Mouse (Mus musculus): ENCODE results near the gene Spg11. TPM values are rescaled to one million over a fixed set of nuclear protein-coding genes. Genes with fewer than 3 reads are reported as not detected.

Gene Spg11
- 14.0 and 14.9 TPM in 2 replicates for polyA plus RNA-seq (2012; rRNA removed)

DNA sequence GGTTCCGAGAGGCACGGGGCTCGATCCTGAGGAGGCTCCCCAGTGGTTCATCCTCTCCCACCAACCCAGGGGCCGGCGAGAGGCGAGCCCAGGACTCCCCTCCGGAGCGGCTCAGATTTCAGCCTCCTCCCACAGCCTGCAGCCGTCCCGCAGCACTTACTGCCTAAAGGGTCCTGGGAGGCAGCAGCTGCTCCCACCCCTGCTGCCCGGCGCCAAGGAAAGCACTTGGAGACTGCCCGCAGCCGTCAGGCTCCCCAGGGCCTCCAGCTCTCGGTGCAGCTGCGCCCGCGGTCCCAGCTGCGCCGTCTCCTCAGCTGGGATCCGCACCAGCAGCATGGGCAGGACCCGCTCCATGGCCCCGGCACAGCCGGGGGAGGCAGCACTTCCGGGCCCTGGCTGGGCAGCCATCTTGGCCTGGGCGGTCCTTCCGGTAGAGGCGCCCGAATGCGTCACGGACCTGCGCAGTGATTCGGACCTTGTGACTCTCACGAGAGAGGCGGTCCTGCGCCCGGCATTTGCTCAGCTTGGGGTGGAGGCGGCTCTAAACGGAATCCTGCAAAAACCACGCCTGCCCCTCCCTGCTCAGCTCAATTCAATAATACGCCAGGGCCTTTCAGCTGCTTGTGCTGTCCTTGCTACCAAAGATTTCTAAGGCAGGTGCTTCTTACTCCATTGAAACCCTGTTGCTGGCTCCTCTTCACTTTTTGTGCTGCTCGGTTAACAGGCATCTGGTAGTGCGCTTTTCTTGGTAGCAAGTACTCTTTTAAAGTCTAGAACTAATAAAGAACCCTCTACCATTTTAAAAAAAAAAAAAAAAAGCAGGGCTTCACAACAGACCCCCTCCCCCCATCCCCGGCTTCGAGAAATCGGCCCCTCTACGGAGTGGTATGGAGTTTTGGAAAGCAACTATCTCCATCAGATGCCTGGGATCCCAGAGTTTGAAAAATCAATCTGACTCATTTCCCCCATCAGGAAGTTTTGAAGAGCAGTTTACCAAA, at the start of gene Spg11:
Gene Spg11 (minus strand): TSS at position 426 of the 998 bp plus-strand sequence.
- DNase-seq = peak; percentile 97
- WGBS = under 1% methylated on average over 47 of the region's 47 CpGs

DNA sequence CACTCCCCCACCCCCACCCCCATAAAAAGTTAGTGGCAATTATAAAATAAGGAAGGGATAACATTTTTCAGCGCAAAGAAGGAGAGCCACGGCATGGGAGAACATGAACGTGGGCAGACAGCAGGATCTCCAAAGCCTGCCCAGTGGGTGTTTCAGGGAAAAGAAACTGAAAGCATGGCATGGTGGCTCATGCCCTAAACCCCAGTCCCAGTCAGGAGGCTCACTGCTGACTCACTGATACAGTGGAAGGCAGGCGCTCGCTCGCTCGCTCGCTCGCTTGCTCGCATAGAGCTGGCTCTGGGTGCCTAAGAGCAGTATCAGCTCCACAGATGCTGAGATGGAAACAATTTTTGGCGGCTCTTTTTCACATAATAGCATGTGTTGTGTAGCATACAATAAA, 46.1 kb upstream of the Spg11 start:
- 13% methylated on average over 11 of the region's 11 CpGs for WGBS

More for the DNA sequence above, at the start of gene Spg11:
- peak within 1 kb of the TSS; percentile 69 for H3K4me3 ChIP-seq (ENCODE audit: control insufficient read depth, insufficient read depth, low read length)
- peak within 1 kb of the TSS; percentile 55 for H3K27ac ChIP-seq (ENCODE audit: control insufficient read depth, insufficient read depth, low read length)
- no peaks in the 10 kb centered on the region for H3K4me1 ChIP-seq (replicated peaks; ENCODE audit: control insufficient read depth, insufficient read depth, low read length)
- H3K27me3 ChIP-seq (ENCODE audit: control insufficient read depth, insufficient read depth, low read length) = no peaks in the 10 kb centered on the region
- peak; percentile 100 for TF ChIP-seq POLR2A (IDR thresholded peaks at IDR 0.05; ENCODE audit: control insufficient read depth, extremely low read depth, insufficient read depth, low read length, poor library complexity)
- TF ChIP-seq CTCF (IDR thresholded peaks at IDR 0.05; ENCODE audit: borderline replicate concordance, control insufficient read depth, extremely low read depth, insufficient read depth, low read length, poor library complexity) = peak; percentile 62; the same call in 1 of the 2 replicates
- H3K36me3 ChIP-seq (ENCODE audit: control insufficient read depth, insufficient read depth, low read length) = peaks cover 13% of the 10 kb centered on the region

DNA sequence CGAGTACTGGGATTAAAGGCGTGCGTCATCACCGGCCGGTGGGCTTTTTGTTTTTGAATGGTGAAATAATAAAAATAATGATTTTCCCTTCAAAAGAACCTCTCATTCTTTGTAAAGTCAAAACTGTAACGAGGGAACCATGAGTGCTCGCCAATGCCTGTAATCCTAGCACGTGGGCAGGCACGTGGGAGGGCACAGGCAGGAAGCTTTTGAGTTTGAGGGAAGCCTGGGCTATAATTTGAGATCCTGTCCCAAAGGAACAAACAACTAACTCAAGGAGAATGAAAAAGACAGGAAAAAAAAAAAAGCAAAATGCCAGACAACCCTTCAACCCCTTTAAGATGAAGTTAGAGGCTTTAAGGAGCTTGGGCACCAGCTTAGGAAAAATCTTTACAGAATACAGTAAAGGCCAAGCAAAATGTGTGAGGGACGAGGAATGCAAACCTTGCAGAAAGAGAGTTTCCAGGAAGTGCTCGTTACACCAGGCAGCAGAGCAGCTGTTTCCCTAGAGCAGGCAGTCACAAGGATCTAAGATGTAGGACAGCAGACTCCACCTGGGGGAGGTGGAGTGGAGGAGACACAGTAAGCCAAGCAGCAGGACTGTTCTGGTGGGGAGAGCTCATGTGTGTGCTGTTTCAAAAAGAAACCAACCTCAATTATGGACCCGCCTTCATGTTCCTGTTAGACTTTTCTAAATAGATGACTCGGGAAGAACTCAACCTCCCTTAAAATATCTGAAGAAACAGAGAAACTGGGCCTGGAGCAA, 45.4 kb upstream of the Spg11 start:
- TF ChIP-seq CTCF (IDR thresholded peaks at IDR 0.05; ENCODE audit: borderline replicate concordance, control insufficient read depth, extremely low read depth, insufficient read depth, low read length, poor library complexity) (no peak), POLR2A (IDR thresholded peaks at IDR 0.05; ENCODE audit: control insufficient read depth, extremely low read depth, insufficient read depth, low read length, poor library complexity) (no peak)
- H3K4me3 ChIP-seq (ENCODE audit: control insufficient read depth, insufficient read depth, low read length) = peak overlapping the region; percentile 38
- H3K27me3 ChIP-seq (ENCODE audit: control insufficient read depth, insufficient read depth, low read length) = no peaks in the 10 kb centered on the region
- no peaks in the 10 kb centered on the region for H3K36me3 ChIP-seq (ENCODE audit: control insufficient read depth, insufficient read depth, low read length)
- no peak for DNase-seq
- WGBS = 51% methylated on average over 13 of the region's 13 CpGs
- H3K27ac ChIP-seq (ENCODE audit: control insufficient read depth, insufficient read depth, low read length) = peak overlapping the region; percentile 9
- H3K4me1 ChIP-seq (replicated peaks; ENCODE audit: control insufficient read depth, insufficient read depth, low read length) = peaks cover 27% of the 10 kb centered on the region

More for the DNA sequence above, 46.1 kb upstream of the Spg11 start:
- no peaks in the 10 kb centered on the region for H3K27me3 ChIP-seq (ENCODE audit: control insufficient read depth, insufficient read depth, low read length)
- H3K4me3 ChIP-seq (ENCODE audit: control insufficient read depth, insufficient read depth, low read length) = peak overlapping the region; percentile 38
- TF ChIP-seq CTCF (IDR thresholded peaks at IDR 0.05; ENCODE audit: borderline replicate concordance, control insufficient read depth, extremely low read depth, insufficient read depth, low read length, poor library complexity) (no peak), POLR2A (IDR thresholded peaks at IDR 0.05; ENCODE audit: control insufficient read depth, extremely low read depth, insufficient read depth, low read length, poor library complexity) (no peak)
- H3K4me1 ChIP-seq (replicated peaks; ENCODE audit: control insufficient read depth, insufficient read depth, low read length) = peaks cover 21% of the 10 kb centered on the region
- H3K36me3 ChIP-seq (ENCODE audit: control insufficient read depth, insufficient read depth, low read length) = no peaks in the 10 kb centered on the region
- DNase-seq = no peak
- H3K27ac ChIP-seq (ENCODE audit: control insufficient read depth, insufficient read depth, low read length) = 0 out of 2 replicates have a peak overlapping the region, but pooled peaks have one; percentile 9

DNA sequence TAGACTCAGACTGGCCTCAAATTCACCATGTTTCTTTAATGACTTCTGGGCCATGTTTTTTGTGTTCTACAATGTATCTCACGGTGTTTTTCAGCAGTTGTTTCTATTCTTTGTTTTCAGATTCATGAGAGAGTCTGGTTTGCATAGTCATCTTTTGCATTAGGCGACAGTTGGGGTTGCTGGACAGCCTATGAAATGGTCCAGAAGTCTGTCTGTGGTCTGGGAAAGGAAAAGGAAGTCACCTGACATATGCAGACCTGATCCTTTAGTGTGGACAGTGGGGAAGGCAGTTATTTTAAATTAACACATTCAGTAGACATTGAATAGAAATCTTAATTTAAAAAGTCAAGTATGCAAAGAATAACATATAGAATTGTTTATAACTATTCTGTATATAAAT, 44.3 kb upstream of the Spg11 start:
- Histone ChIP-seq H3K4me1 (replicated peaks; ENCODE audit: control insufficient read depth, insufficient read depth, low read length) (peaks cover 28% of the 10 kb centered on the region), H3K27me3 (ENCODE audit: control insufficient read depth, insufficient read depth, low read length) (no peaks in the 10 kb centered on the region), H3K4me3 (ENCODE audit: control insufficient read depth, insufficient read depth, low read length) (no peak overlapping the region), H3K27ac (ENCODE audit: control insufficient read depth, insufficient read depth, low read length) (no peak overlapping the region), H3K36me3 (ENCODE audit: control insufficient read depth, insufficient read depth, low read length) (no peaks in the 10 kb centered on the region)
- no peak for DNase-seq
- WGBS = 73% methylated on average over 2 of the region's 2 CpGs
- TF ChIP-seq POLR2A (IDR thresholded peaks at IDR 0.05; ENCODE audit: control insufficient read depth, extremely low read depth, insufficient read depth, low read length, poor library complexity) = no peak
- no peak for TF ChIP-seq CTCF (IDR thresholded peaks at IDR 0.05; ENCODE audit: borderline replicate concordance, control insufficient read depth, extremely low read depth, insufficient read depth, low read length, poor library complexity)

DNA sequence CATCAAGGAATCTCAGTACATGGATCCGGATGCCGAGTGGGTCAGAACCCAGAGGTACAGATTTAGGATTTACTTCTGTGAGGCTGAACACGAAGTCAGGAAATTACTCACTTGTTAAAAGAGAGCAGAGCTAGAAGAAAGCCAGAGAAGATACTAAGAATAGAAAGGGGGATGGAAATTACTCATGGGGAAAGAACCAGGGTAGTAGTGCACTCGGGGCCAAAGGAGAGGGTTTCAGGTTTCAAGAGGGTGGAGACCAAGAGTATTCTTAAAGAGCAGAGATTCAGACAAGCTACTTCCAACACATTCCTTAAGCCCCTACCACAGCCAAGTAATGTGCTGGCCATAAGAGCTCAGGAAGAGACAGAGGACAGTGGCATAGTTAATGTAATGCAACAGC, 43.4 kb upstream of the Spg11 start:
- H3K4me1 ChIP-seq (replicated peaks; ENCODE audit: control insufficient read depth, insufficient read depth, low read length) = peaks cover 28% of the 10 kb centered on the region
- no peak overlapping the region for H3K4me3 ChIP-seq (ENCODE audit: control insufficient read depth, insufficient read depth, low read length)
- DNase-seq = no peak
- H3K27ac ChIP-seq (ENCODE audit: control insufficient read depth, insufficient read depth, low read length) = no peak overlapping the region
- H3K27me3 ChIP-seq (ENCODE audit: control insufficient read depth, insufficient read depth, low read length) = no peaks in the 10 kb centered on the region
- WGBS = 54% methylated on average over 4 of the region's 4 CpGs
- H3K36me3 ChIP-seq (ENCODE audit: control insufficient read depth, insufficient read depth, low read length) = no peaks in the 10 kb centered on the region
- no peak for TF ChIP-seq POLR2A (IDR thresholded peaks at IDR 0.05; ENCODE audit: control insufficient read depth, extremely low read depth, insufficient read depth, low read length, poor library complexity)
- TF ChIP-seq CTCF (IDR thresholded peaks at IDR 0.05; ENCODE audit: borderline replicate concordance, control insufficient read depth, extremely low read depth, insufficient read depth, low read length, poor library complexity) = no peak

DNA sequence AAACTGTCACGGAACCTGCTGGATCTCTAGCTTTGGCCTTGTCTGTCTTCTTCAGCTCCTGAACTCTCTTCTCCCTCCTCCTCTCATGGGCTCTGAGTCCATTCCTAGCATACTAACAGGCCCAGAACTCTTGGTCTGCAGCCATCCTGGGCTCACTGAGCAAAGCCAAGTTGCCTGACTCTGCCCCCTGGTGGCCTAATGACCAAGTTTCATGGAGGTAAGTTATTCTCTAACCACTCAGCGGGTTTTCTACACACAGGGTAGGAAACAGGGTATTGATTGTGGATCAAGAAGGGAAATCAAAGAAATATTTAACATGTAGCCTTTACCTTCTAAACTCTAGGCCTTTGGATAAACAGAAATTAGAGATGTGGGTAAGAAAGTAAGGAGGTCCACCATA, 42.5 kb upstream of the Spg11 start, which contains the start of gene Trim69:
Gene Trim69 (plus strand): TSS at position 21 of the 400 bp plus-strand sequence.
- peak; percentile 84 for DNase-seq
- H3K4me1 ChIP-seq (replicated peaks; ENCODE audit: control insufficient read depth, insufficient read depth, low read length) = peaks cover 34% of the 10 kb centered on the region
- TF ChIP-seq POLR2A (IDR thresholded peaks at IDR 0.05; ENCODE audit: control insufficient read depth, extremely low read depth, insufficient read depth, low read length, poor library complexity) (no peak), CTCF (IDR thresholded peaks at IDR 0.05; ENCODE audit: borderline replicate concordance, control insufficient read depth, extremely low read depth, insufficient read depth, low read length, poor library complexity) (peak; percentile 63; the same call in 1 of the 2 replicates)
- no peak within 1 kb of the TSS for H3K4me3 ChIP-seq (ENCODE audit: control insufficient read depth, insufficient read depth, low read length)
- peak within 1 kb of the TSS; percentile 15; the same call in 1 of the 2 replicates for H3K27ac ChIP-seq (ENCODE audit: control insufficient read depth, insufficient read depth, low read length)
- WGBS = 53% methylated on average over 2 of the region's 2 CpGs
- no peaks in the 10 kb centered on the region for H3K27me3 ChIP-seq (ENCODE audit: control insufficient read depth, insufficient read depth, low read length)
- no peaks in the 10 kb centered on the region; the same call in 1 of the 2 replicates for H3K36me3 ChIP-seq (ENCODE audit: control insufficient read depth, insufficient read depth, low read length)

Data from thymus, adult 2 months (tissue).